Mouse (Mus musculus) embryonic facial prominence, embryonic 12.5 days (tissue): Measurements from ENCODE around the gene Dynlt1f. TPM values are rescaled to one million over a fixed set of nuclear protein-coding genes. Genes with fewer than 3 reads are reported as not detected.
"Not testable (repeated sequence)": the region's sequence is repeated elsewhere in the genome, so short reads cannot be mapped to it uniquely, and the experiment has no call there.

Experiments used
- ATAC-seq: fragments of 200-750 bp; cut with Nextera tagmentation; 2 replicates; pipeline ENCODE4 v1.8.0; 2017; ENCODE audit not compliant: insufficient number of reproducible peaks, insufficient read depth, low FRiP score, low TSS enrichment
- H3K27ac ChIP-seq: fragments of 300-500 bp; sonication (generic); 2 replicates; pipeline ENCODE4 v1.5.1; 2016; ENCODE audit warnings: mild to moderate bottlenecking
- H3K27me3 ChIP-seq: fragments of 300-500 bp; sonication (generic); 2 replicates; pipeline ENCODE4 v1.6.1; 2016; ENCODE audit warnings: mild to moderate bottlenecking, moderate library complexity
- H3K36me3 ChIP-seq: fragments of 300-500 bp; sonication (generic); 2 replicates; pipeline ENCODE4 v1.6.1; 2016; ENCODE audit warnings: mild to moderate bottlenecking
- H3K4me1 ChIP-seq: fragments of 300-500 bp; sonication (generic); 2 replicates; pipeline ENCODE4 v1.6.1; 2016
- H3K4me2 ChIP-seq: fragments of 300-500 bp; sonication (generic); replicated peaks from 2 replicates; pipeline ENCODE4 v1.6.1; 2016; ENCODE audit warnings: mild to moderate bottlenecking, moderate library complexity
- H3K4me3 ChIP-seq: fragments of 300-500 bp; sonication (generic); 2 replicates; pipeline ENCODE4 v1.5.1; 2016; ENCODE audit warnings: mild to moderate bottlenecking
- H3K9ac ChIP-seq: fragments of 300-500 bp; sonication (generic); 2 replicates; pipeline ENCODE4 v1.6.1; 2016; ENCODE audit warnings: mild to moderate bottlenecking, moderate library complexity
- H3K9me3 ChIP-seq: fragments of 300-500 bp; sonication (generic); 2 replicates; pipeline ENCODE4 v1.6.1; 2016; ENCODE audit warnings: mild to moderate bottlenecking, moderate library complexity
- WGBS: fragments of 180-500 bp; shearing (Covaris S2); methylation state at CpG from one replicate; pipeline ENCODE4 v1.1.7; 2016; 5-methylcytosine and 5-hydroxymethylcytosine counted together
- polyA plus RNA-seq: library from polyadenylated mRNA; unstranded; fragments of >200 nt; fragmentation: Nextera tagmentation; extraction: Ambion mirVana; gene quantifications from 2 replicates; pipeline ENCODE4 v1.2.1, GENCODE M21; 2016

Gene Dynlt1f
- polyA plus RNA-seq, 1 experiment from 2014 or later = 284 TPM

DNA sequence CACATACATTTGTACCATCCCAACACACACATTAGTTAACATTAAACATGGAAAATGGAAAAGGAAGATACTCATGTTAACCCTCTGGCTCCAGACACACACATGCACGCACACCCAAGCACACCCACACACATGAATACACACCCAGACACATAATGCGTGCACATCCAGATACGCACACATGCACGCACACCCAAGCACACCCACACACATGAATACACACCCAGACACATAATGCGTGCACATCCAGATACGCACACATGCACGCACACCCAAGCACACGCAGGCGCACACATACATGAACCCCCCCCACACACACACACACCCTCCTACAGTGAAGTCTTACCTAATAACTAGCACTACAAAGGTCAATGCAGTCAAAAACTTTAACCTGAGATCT, 39.0 kb downstream of the Dynlt1f start:
- H3K4me1 ChIP-seq, H3K9ac ChIP-seq, ATAC-seq, H3K4me3 ChIP-seq, H3K27me3 ChIP-seq, H3K4me2 ChIP-seq, H3K36me3 ChIP-seq, H3K27ac ChIP-seq, H3K9me3 ChIP-seq: not testable (repeated sequence)
- WGBS = 96% methylated on average over 9 of the region's 9 CpGs

- not testable (repeated sequence) for H3K9me3 ChIP-seq, H3K9ac ChIP-seq, H3K27me3 ChIP-seq, H3K36me3 ChIP-seq, ATAC-seq, H3K4me3 ChIP-seq, H3K4me1 ChIP-seq, H3K4me2 ChIP-seq, H3K27ac ChIP-seq
- WGBS = 70% methylated on average over 5 of the region's 9 CpGs
Measured at GRCm38 (mm10) chr17:6614316-6614715, 41.4 kb downstream of the Dynlt1f start.

DNA sequence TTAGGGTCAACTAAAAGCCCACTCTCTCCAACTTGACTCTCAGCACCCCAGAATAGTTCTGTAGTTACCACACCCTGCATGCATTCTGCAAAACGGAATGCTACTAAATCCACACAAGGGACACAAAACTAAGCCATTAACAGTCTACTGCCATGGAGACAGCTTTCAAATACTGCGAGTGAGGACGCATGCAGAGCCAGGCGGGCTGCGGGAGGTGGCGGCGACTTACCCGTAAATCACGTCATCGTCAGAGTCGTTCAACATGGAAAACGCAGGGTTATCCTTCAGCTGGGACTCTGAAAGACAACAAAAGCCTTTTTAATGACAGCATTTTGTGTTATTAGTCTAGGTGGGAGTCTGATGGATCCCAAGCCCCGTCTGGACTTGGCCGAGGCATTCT, 42.2 kb downstream of the Dynlt1f start:
- ATAC-seq, H3K4me3 ChIP-seq, H3K9ac ChIP-seq, H3K4me2 ChIP-seq, H3K27ac ChIP-seq, H3K9me3 ChIP-seq, H3K4me1 ChIP-seq, H3K36me3 ChIP-seq, H3K27me3 ChIP-seq: not testable (repeated sequence)
- 89% methylated on average over 11 of the region's 14 CpGs for WGBS

- 76% methylated on average over 1 of the region's 1 CpGs for WGBS
Measured at GRCm38 (mm10) chr17:6605347-6605746, 50.4 kb downstream of the Dynlt1f start.

DNA sequence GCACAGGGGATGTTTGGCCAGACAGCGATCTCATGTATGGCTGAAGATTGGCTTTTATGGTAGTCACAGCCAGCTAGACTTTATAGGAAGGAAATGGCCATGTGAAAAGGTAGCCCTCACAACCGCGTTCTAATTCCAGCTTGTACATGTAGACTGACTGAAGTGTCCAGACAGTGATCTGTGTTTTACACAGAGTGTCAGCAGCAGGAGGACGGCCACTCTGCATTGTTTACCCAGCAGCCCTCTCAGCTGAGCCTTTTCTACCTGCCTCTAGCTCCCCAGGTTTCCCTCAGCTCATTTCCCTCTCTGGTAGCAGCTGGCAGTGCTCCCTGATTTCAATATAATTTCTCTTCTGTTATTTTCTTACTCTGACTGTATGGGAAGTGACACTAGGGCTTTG, 53.5 kb downstream of the Dynlt1f start:
- ATAC-seq, H3K4me1 ChIP-seq: not testable (repeated sequence)

More at GRCm38 (mm10) chr17:6605347-6605746, 50.4 kb downstream of the Dynlt1f start:
- H3K27me3 ChIP-seq, H3K9me3 ChIP-seq, H3K4me3 ChIP-seq, H3K4me1 ChIP-seq, H3K27ac ChIP-seq, H3K9ac ChIP-seq, ATAC-seq, H3K4me2 ChIP-seq, H3K36me3 ChIP-seq: not testable (repeated sequence)

DNA sequence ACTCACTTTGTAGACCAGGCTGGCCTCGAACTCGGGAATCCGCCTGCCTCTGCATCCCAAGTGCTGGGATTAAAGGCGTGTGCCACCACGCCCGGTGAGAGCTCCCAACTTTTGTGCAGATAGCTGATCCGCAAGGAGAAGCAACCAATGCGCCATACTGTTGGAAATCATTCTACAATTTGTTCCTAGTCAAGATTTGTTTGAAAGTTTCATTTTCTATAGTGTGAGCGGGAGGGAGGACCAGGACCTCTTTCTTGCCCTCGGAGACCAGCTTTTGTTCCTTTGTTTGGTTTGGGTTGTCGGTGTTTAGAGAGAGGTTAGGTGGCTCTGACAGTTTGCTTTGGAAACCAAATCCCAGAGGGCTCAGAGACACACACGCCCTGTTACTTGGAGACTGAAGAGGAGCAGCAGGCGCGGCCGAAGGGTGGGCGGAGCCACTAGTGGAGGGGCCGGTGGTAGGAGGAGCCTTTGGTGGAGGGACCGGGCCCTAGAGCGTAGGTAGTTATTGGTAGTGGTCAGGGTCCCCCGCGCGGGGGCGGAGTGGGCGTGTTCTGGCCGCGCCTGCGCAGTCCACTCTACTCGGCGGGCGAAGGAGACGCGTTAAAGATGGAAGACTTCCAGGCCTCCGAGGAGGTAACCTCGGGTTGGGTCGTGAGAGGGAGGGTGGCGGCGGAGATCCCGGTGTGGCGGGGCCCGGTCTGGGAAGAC, 54.3 kb downstream of the Dynlt1f start, which contains the start of gene Dynlt1c:
Gene Dynlt1c, plus strand, starts transcription at position 468 of the 708 bp plus-strand sequence.
- H3K27me3 ChIP-seq, H3K36me3 ChIP-seq, H3K4me1 ChIP-seq, H3K9ac ChIP-seq, H3K9me3 ChIP-seq, H3K27ac ChIP-seq: not testable (repeated sequence)
- peak; percentile 96 for ATAC-seq
- H3K4me2 ChIP-seq = peak within 1 kb of the TSS; percentile 33; the same call in 1 of the 2 replicates
- 13% methylated on average over 34 of the region's 40 CpGs for WGBS
- H3K4me3 ChIP-seq = peak within 1 kb of the TSS; percentile 33

More for the DNA sequence above, 53.5 kb downstream of the Dynlt1f start:
- not testable (repeated sequence) for H3K36me3 ChIP-seq, H3K9me3 ChIP-seq, H3K9ac ChIP-seq, H3K27me3 ChIP-seq, H3K27ac ChIP-seq
- Histone ChIP-seq H3K4me3 (0 out of 2 replicates have a peak overlapping the region, but pooled peaks have one; percentile 17), H3K4me2 (peak overlapping the region; percentile 33; the same call in 1 of the 2 replicates)
- WGBS = 14% methylated on average over 3 of the region's 4 CpGs

GRCm38 (mm10) chr17:6600216-6600911, 55.3 kb downstream of the Dynlt1f start:
- H3K27ac ChIP-seq, ATAC-seq, H3K9me3 ChIP-seq, H3K36me3 ChIP-seq, H3K4me3 ChIP-seq, H3K9ac ChIP-seq, H3K4me2 ChIP-seq, H3K27me3 ChIP-seq, H3K4me1 ChIP-seq: not testable (repeated sequence)
- WGBS = 93% methylated on average over 6 of the region's 8 CpGs

DNA sequence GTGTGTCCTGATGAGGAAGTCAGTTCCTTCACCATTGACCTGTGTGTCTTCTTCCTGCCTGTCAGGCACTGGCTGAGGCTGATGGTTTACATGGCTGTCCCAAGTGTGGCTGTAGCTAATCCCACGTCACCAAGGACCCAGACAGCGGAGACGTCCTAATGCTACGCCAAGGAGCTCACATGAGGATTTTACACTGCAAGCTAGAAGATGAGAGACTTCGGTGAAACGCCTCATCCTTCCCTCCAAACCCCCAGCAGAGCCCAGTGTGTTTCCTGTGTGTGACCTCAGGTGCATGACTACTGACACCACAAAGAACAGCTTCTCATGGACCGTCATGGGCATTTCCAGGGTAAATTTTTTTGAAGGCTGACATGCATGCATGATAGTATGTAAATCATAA, 57.3 kb downstream of the Dynlt1f start:
- 87% methylated on average over 7 of the region's 7 CpGs for WGBS
- not testable (repeated sequence) for H3K4me1 ChIP-seq, ATAC-seq, H3K9me3 ChIP-seq, H3K36me3 ChIP-seq, H3K4me3 ChIP-seq, H3K27ac ChIP-seq, H3K4me2 ChIP-seq, H3K9ac ChIP-seq, H3K27me3 ChIP-seq

Other genes with a start within 250 kb of the Dynlt1f start
- gene Dynlt1b, start 225.8 kb downstream of the Dynlt1f start, polyA plus RNA-seq = 511 and 553 TPM in 2 replicates
- gene Dynlt1c, start 54.2 kb downstream of the Dynlt1f start, polyA plus RNA-seq = 51.4 and 65.5 TPM in 2 replicates
- 0.13 and 0.24 TPM in 2 replicates for gene Sytl3, start 3.2 kb upstream of the Dynlt1f start, polyA plus RNA-seq
- 48.6 and 52.2 TPM in 2 replicates for gene Ezr, start 126.9 kb upstream of the Dynlt1f start, polyA plus RNA-seq